Mouse (Mus musculus): ENCODE results near the gene Arid1b. TPM values are rescaled to one million over a fixed set of nuclear protein-coding genes. Genes with fewer than 3 reads are reported as not detected.

Arid1b gene
- total and polyA plus RNA-seq, 3 experiments, result 6.1 to 12.4 (median 9.7) TPM

DNA sequence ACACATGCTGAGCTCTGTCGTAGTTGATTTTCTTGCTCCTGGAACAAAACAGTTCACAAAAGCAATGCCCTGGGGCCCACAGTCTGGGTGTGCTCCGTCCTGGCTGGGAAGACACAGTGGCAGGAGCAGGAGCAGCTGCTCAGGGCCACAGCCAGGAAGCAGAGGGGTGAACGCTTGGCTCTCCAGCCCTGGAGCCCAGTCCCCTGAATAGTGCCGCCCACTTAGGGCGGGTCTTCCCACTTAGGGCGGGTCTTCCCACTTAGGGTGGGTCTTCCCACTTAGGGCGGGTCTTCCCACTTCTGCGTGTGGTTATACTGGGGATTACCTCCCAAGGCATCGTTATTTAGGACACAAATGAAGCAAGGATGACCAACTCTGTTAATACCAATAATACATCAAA, 264.8 kb downstream of the Arid1b start:
- TF ChIP-seq BHLHE40 (IDR thresholded peaks at IDR 0.05; ENCODE audit: low read depth, low read length), result no peak
- TF ChIP-seq HCFC1 (IDR thresholded peaks at IDR 0.05; ENCODE audit: low read depth, low read length), result no peak
- TF ChIP-seq USF1 (IDR thresholded peaks at IDR 0.05; ENCODE audit: low read depth, low read length), result no peak
- TF ChIP-seq MAX (IDR thresholded peaks at IDR 0.05; ENCODE audit: low read length), result no peak
- H3K27ac ChIP-seq (ENCODE audit: insufficient read depth, low read depth), result no peak overlapping the region

DNA sequence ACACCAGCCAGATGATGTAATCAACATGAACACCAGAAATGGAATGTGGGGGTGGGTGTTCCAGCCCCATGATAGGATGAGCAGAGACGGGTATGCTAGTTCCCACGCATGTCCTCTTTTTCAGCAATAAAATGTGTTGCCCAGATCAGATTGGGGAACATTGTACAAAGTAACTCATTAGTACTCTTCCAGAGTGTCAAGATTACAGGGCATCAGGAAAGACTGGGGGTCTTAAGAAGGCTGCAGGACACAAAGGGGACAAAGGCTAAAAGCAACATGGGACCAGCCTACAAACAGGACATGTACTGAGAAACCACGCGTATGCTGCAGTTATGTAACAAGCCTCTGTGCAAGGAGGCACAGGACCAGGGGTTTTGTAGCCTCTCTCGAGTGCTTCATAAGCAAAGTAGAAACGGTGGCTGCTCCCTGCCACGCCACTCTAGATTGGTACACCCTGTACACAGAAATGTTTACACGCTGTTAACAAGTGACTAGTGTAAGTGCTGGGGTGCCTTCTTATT, 267.1 kb downstream of the Arid1b start:
- no peaks in the 10 kb centered on the region for H3K27me3 ChIP-seq (replicated peaks)
- TF ChIP-seq ETS1 (conservative IDR thresholded peaks at IDR 0.05; ENCODE audit: low read depth, low read length) (no peak), CTCF (conservative IDR thresholded peaks at IDR 0.05 in 1 of 2, IDR thresholded peaks at IDR 0.05 in 1 of 2; ENCODE audit: low read depth in 2 of 2, low read length in 2 of 2) (no peak), MAFK (IDR thresholded peaks at IDR 0.05; ENCODE audit: insufficient replicate concordance, low read length) (no peak), MYC (IDR thresholded peaks at IDR 0.05; ENCODE audit: low read depth, low read length) (no peak), GABPA (IDR thresholded peaks at IDR 0.05; ENCODE audit: insufficient replicate concordance, low read depth, low read length) (no peak), UBTF (IDR thresholded peaks at IDR 0.05; ENCODE audit: low read depth, low read length) (no peak)
- H3K4me3 ChIP-seq (replicated peaks in 1 of 3; ENCODE audit: low read depth in 2 of 3, low read length in 2 of 3, poor library complexity in 1 of 3), result no peak overlapping the region
- H3K4me1 ChIP-seq (ENCODE audit: control insufficient read depth in 1 of 2, insufficient read depth in 2 of 2), result peaks cover 0 to 3% of the 10 kb centered on the region in 2 experiments; a peak in 1 of 4 replicates
- no peaks in the 10 kb centered on the region for H3K9me3 ChIP-seq (replicated peaks; ENCODE audit: low read length)
- H3K4me2 ChIP-seq (ENCODE audit: insufficient read depth, low read depth, poor library complexity, severe bottlenecking), result no peak overlapping the region
- no peak overlapping the region for H3K9ac ChIP-seq (ENCODE audit: insufficient read depth, low read depth)
- peaks cover 4 to 71% of the 10 kb centered on the region in 2 experiments for H3K36me3 ChIP-seq (replicated peaks in 1 of 2; ENCODE audit: control insufficient read depth in 1 of 2, insufficient read depth in 1 of 2, low read length in 1 of 2)
- DNase-seq (ENCODE audit: extremely low read depth), result no peak
- in situ Hi-C loops (cut with MboI; ENCODE audit: low pct_ligation_motif_present, low pct_unique_long_range_greater_than_20kb, low sequenced_read_pairs), result no loop called here
- H3K27ac ChIP-seq (ENCODE audit: insufficient read depth, low read depth), result no peak overlapping the region
- H3K79me2 ChIP-seq (replicated peaks; ENCODE audit: control insufficient read depth, extremely low read depth, insufficient read depth, poor library complexity, severe bottlenecking), result no peaks in the 10 kb centered on the region
- dilution Hi-C loops (cut with MboI; ENCODE audit: extremely low pct_ligation_motif_present, extremely low pct_unique_long_range_greater_than_20kb, low sequenced_read_pairs), result no loop called here

More for the DNA sequence above, 264.8 kb downstream of the Arid1b start:
- dilution Hi-C loops (cut with MboI; ENCODE audit: extremely low pct_ligation_motif_present, extremely low pct_unique_long_range_greater_than_20kb, low sequenced_read_pairs) (no loop called here), in situ Hi-C loops (cut with MboI; ENCODE audit: low pct_ligation_motif_present, low pct_unique_long_range_greater_than_20kb, low sequenced_read_pairs) (loop anchor here (5.0 kb wide), 1 partner anchor 138 kb away; no protein-coding TSS in a partner anchor)
- Histone ChIP-seq H3K4me1 (ENCODE audit: control insufficient read depth in 1 of 2, insufficient read depth in 2 of 2) (peaks cover 0 to 3% of the 10 kb centered on the region in 2 experiments; a peak in 1 of 4 replicates), H3K27me3 (replicated peaks) (no peaks in the 10 kb centered on the region), H3K4me2 (ENCODE audit: insufficient read depth, low read depth, poor library complexity, severe bottlenecking) (no peak overlapping the region), H3K9ac (ENCODE audit: insufficient read depth, low read depth) (no peak overlapping the region), H3K9me3 (replicated peaks; ENCODE audit: low read length) (no peaks in the 10 kb centered on the region), H3K79me2 (replicated peaks; ENCODE audit: control insufficient read depth, extremely low read depth, insufficient read depth, poor library complexity, severe bottlenecking) (no peaks in the 10 kb centered on the region), H3K4me3 (replicated peaks in 1 of 3; ENCODE audit: low read depth in 2 of 3, low read length in 2 of 3, poor library complexity in 1 of 3) (no peak overlapping the region), H3K36me3 (replicated peaks in 1 of 2; ENCODE audit: control insufficient read depth in 1 of 2, insufficient read depth in 1 of 2, low read length in 1 of 2) (peaks cover 0 to 69% of the 10 kb centered on the region in 2 experiments)
- DNase-seq (ENCODE audit: extremely low read depth), result no peak

DNA sequence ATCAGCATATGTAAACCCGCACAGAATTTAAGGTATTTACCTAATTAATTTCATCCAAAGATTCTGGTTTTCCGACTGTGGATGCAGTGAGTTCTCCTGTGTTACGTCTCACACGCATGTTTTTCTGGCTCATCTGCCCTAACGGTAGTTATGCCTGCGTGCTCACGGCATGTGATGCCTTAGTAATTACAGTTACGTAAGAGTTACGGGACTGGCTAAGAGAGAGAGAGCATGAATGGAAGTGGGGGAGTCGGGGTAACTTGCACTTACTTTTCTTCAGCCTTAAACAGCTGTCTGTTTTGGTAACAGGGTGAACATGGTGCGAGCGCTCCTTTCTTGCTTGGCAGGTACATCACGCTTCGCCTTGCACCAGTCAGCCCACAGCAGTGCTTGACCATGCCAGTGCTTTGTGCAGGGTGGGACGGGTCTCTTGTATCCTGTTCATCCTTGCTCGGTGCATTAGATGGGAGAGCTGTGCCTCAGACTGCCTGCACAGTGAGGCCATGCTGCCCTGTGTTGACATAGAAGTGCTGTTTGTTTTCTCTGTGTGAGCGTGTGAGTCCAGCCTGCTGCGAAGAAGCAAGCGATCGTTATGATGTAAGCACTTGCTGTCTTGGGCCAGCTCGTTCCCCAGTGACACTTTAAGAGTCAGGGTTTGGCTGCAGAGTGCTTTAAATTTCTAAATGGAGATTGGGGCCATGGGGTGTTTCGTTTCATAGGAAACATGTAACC, 267.9 kb downstream of the Arid1b start:
- Histone ChIP-seq H3K79me2 (replicated peaks; ENCODE audit: control insufficient read depth, extremely low read depth, insufficient read depth, poor library complexity, severe bottlenecking) (no peaks in the 10 kb centered on the region), H3K9me3 (replicated peaks; ENCODE audit: low read length) (no peaks in the 10 kb centered on the region), H3K27ac (ENCODE audit: insufficient read depth, low read depth) (no peak overlapping the region), H3K9ac (ENCODE audit: insufficient read depth, low read depth) (no peak overlapping the region), H3K4me3 (replicated peaks in 1 of 3; ENCODE audit: low read depth in 2 of 3, low read length in 2 of 3, poor library complexity in 1 of 3) (no peak overlapping the region), H3K36me3 (replicated peaks in 1 of 2; ENCODE audit: control insufficient read depth in 1 of 2, insufficient read depth in 1 of 2, low read length in 1 of 2) (peaks cover 4 to 72% of the 10 kb centered on the region in 2 experiments), H3K4me2 (ENCODE audit: insufficient read depth, low read depth, poor library complexity, severe bottlenecking) (no peak overlapping the region), H3K4me1 (ENCODE audit: control insufficient read depth in 1 of 2, insufficient read depth in 2 of 2) (peaks cover 0 to 3% of the 10 kb centered on the region in 2 experiments; a peak in 1 of 4 replicates), H3K27me3 (replicated peaks) (no peaks in the 10 kb centered on the region)
- DNase-seq (ENCODE audit: extremely low read depth), result no peak
- dilution Hi-C loops (cut with MboI; ENCODE audit: extremely low pct_ligation_motif_present, extremely low pct_unique_long_range_greater_than_20kb, low sequenced_read_pairs) (no loop called here), in situ Hi-C loops (cut with MboI; ENCODE audit: low pct_ligation_motif_present, low pct_unique_long_range_greater_than_20kb, low sequenced_read_pairs) (no loop called here)
- TF ChIP-seq NRF1 (IDR thresholded peaks at IDR 0.05; ENCODE audit: low read depth, low read length), result no peak

All from CH12.LX (cell line).